Mouse (Mus musculus) adipocyte (in vitro differentiated cells): Measurements from ENCODE around the gene Reln.
A peak's percentile ranks its signal among the peaks of the same experiment; 100 is the strongest.

ENCODE experiments used
- DNase-seq: peaks from one replicate; pipeline ENCODE4 v3.0.0-alpha.2; 2016; ENCODE audit warnings: low spot score

Reln gene

GRCm38 (mm10) chr5:22007304-22008059 lies 337.0 kb downstream of the Reln start:
- no peak for DNase-seq

GRCm38 (mm10) chr5:22003858-22004257 lies 340.6 kb downstream of the Reln start:
- no peak for DNase-seq

- DNase-seq: no peak
Observed at GRCm38 (mm10) chr5:21987711-21988110, 356.8 kb downstream of the Reln start.

DNA sequence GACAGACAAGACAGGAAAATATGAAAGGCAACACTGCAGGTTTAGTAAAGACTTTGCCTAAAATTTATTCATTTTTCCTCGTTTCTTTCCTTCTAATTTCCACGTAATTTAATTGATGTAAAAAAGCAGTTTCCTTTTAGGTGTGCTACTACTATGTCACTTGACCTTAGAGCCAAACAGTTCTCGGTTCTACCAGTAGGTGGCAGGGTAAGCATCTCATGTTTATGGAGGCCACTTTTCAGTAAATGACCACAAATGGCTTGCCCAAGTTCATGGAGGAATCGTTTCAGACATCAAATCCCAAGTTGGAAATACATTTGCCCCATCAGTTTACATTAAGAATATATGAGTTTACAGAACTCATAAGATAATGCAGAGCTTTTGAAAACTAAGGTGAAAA lies 358.2 kb downstream of the Reln start:
- DNase-seq: peak; percentile 66

DNA sequence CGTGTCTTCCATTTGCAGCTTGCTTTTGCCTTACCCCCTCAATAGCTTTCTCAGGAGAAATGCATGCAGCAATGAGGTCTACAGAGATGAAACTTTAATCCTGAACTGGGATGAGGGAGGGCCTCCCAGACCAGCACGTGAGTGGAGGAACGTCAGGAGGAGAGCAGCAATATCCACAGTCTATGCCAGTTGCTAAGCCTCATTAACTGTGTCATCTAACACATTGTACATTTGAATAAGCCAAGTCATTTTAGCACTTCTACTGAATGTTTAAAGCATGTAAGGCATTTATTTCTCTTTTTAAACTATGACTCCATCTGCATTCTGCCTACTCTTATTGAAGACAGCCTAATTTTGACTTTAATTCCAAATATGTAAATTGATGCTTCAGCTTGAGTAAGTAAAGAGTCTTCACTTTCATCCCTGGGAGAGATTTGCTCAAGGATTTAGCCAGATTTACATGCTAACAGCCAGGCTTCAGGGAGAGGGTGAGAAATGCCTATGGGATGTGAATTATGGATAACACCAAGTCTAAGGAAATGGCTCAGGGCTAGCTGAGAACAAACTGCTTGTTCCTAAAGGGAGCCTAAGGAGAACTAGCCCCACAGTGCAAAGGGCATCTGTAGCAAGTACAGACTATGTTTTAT lies 361.4 kb downstream of the Reln start:
- DNase-seq: no peak

DNA sequence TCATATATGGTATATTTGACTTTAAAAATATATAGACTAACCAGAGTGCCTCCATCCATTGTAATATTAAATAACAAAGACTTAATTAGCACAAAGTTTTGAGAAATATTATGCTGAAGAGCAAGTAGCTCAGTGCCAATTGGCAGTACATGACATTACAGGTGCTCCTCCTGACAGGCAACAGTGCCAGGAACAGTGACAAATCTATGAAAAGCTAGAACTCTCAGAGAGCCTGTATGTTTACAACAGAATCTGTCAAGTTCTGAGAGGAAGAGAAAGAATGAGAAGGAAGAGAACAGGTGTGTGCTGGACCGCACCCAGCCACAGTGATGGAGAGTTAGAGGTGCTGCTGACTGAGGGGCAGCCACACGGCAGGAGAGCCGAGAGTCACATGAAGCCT lies 363.3 kb downstream of the Reln start:
- DNase-seq: no peak

- no peak for DNase-seq
Observed at GRCm38 (mm10) chr5:21980544-21980943, 364.0 kb downstream of the Reln start.

GRCm38 (mm10) chr5:21973266-21974010 lies 371.1 kb downstream of the Reln start:
- no peak for DNase-seq

DNA sequence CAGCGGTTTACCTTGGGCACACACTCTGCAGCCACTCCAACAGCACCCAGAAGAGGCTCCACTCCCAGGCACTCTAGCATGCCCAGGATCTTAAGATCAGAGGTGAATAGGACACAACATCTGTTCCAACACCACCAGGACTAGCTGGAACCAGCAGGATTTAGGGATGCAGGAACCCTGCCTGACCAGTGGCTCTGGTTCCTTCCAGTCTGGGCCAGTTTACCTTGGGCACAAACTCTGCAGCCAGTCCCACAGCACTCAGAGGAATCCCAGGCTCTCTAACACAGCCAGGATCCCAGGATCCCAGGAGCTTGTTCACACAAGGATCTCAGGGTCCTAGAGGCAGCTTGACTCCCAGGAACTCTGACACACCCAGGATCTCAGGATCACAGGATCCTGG lies 382.7 kb downstream of the Reln start:
- no peak for DNase-seq

DNA sequence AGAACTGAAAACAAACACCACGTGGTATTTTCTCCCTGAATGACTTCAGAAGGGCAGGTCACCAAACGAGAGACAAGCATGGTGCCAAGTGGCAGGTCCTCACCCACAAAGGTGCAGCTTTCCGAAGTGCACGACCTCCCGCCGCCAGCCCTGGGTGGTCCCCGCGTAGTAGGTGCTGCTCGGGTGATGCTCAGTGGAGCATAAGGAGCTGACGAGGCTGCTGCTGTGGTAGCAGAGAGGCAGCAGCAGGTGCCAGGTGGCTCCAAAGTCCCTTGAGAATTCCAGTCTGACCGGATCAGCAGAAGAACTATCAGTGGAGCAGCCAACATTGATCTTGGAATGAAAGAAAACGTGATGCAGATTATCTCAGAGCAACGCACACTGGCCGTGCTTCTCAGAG lies 384.4 kb downstream of the Reln start:
- DNase-seq: no peak

DNA sequence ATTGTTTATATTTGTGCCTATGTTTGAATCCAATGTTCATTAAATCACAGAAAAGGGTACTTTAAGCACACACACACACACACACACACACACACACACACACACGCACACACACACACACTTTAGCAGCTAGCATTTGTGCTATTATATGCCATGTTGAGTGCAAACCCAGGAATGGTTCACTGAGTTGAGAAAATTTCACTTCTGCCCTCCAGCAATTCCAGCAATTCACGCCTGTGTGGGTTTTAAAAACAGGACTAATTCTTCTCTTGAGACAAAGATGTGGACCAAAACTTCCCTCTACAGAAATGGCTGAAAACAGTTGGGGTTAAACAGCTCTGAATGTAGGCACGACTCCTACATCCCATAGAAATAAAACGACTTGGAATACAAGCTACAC lies 386.9 kb downstream of the Reln start:
- no peak for DNase-seq

GRCm38 (mm10) chr5:21957061-21957460 lies 387.4 kb downstream of the Reln start:
- no peak for DNase-seq

DNA sequence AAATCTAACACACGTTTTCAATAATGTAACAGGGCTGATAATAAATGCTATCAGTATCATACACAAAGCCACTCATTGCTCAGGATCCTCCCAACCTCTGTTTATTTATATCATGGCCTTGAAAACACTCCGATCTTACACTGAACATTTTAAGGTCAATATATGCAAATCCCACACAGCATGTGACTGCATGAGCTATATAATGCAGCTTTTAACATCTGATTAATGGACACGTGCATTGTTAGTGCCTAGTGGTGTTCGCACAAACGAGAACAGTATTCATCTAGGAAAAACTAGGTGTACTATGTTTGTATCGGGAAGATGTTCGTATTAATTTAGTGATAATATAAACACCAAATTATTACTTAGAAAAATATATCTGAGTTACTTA lies 395.0 kb downstream of the Reln start:
- DNase-seq: no peak

- no peak for DNase-seq
Observed at GRCm38 (mm10) chr5:21948736-21949506, 395.6 kb downstream of the Reln start.

GRCm38 (mm10) chr5:21947610-21948381 lies 396.7 kb downstream of the Reln start:
- DNase-seq: no peak

DNA sequence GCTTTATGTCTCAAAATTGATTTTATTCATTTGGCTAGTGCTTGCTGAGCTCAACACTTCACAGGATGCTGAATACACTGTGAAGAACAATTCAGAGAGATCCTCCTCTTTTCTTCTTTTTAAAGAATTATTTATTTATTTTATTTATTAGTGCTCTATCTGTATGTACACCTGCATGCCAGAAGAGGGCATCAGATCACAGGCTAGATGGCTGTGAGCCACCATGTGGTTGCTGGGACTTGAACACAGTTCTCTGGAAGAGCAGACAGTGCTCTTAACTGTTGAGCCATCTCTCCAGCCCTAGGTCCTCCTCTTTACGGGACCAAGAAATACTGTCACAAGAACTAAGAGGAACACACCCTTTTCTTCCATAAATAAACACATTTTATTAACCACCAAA lies 399.9 kb downstream of the Reln start:
- DNase-seq: no peak

GRCm38 (mm10) chr5:21939405-21939804 lies 405.1 kb downstream of the Reln start:
- no peak for DNase-seq

DNA sequence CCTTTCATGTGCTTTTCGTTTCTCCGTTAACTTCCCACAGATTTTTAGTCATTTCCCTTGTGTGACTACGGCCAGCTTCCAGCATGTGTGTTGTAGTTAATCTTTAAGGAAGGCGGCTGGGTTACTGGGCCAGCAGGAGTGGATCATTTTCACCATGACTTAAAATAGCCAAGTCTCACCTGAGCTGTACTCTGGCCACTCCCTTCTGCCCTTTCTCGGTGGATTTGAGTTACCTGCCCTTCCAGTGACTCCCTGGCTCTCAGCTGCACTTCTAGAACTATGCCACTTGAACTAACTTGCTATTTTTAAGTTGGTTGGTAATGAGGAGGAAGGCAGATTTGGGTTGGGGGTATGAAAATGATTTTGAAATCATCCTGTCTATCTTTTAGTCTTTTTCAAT lies 406.4 kb downstream of the Reln start:
- DNase-seq: no peak

- no peak for DNase-seq
Observed at GRCm38 (mm10) chr5:21936627-21937026, 407.9 kb downstream of the Reln start.

GRCm38 (mm10) chr5:21936096-21936495 lies 408.4 kb downstream of the Reln start:
- no peak for DNase-seq

GRCm38 (mm10) chr5:21934811-21935396 lies 409.6 kb downstream of the Reln start:
- DNase-seq: no peak
